Mouse (Mus musculus) frontal cortex, adult 2 months (tissue): ENCODE measurements around the gene Spen. TPM values are rescaled to one million over a fixed set of nuclear protein-coding genes. Genes with fewer than 3 reads are reported as not detected.
A peak's percentile ranks its signal among the peaks of the same experiment; 100 is the strongest.
"Not testable (repeated sequence)": the region's sequence is repeated elsewhere in the genome, so short reads cannot be mapped to it uniquely, and the experiment has no call there.

Experiments used
- DNase-seq, 2 experiments: peaks; one replicate each; pipeline ENCODE4 v3.0.0; 2022; ENCODE audit warnings: low spot score in 1 of 2; ENCODE audit errors: extremely low spot score in 1 of 2
- polyA plus RNA-seq: library from polyadenylated mRNA; depleted of rRNA; stranded (reverse); fragments of >200 nt; gene quantifications from 2 replicates; pipeline ENCODE4 v1.2.3, GENCODE M21; 2012

Spen gene
- polyA plus RNA-seq, 1 experiment, result 15.4 TPM

DNA sequence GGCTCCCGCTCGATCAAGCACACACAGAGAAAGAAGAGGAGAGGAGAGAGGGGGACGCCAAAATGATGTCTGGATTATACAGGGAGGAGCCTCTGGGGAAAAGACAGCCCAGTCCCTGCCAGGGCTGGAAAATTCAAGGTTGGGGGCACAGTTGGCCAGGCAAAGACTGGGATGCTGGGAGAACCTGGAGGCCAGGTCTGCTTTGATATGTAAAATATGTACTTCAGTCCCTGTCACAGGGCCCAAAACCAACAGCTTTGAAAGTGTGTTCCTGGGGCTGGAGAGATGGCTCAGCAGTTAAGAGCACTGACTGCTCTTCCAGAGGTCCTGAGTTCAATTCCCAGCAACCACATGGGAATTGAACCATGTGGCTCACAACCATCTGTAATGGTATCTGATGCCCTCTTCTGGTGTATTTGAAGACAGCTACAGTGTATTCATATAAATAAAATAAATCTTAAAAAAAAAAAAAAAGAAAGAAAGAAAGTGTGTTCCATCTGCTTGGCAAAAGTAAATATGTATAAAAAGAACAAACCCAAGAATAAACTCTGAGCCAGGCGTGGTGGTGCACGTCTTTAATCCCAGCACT is 23.0 kb upstream of the Spen start:
- DNase-seq, result not testable (repeated sequence)

DNA sequence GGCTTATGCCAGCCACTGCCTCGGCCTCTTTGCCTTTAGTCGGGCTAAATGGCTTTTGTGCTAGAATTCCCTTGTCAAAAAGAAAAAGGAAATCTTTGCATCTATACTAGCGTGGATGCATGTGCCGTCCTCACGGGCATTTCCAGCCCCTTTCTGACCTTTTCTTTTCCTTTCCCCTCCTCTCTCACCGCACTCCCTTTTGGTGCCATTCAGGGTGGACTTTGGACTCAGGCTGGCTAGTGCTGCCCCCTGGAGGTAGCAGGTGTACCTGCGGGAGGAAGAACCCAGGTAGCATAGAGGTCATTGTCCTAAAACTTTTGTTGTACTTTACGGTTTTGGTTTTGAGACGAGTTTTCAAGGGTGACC is 21.5 kb upstream of the Spen start:
- peak in 1 of 2 experiments; percentile 86 for DNase-seq

DNA sequence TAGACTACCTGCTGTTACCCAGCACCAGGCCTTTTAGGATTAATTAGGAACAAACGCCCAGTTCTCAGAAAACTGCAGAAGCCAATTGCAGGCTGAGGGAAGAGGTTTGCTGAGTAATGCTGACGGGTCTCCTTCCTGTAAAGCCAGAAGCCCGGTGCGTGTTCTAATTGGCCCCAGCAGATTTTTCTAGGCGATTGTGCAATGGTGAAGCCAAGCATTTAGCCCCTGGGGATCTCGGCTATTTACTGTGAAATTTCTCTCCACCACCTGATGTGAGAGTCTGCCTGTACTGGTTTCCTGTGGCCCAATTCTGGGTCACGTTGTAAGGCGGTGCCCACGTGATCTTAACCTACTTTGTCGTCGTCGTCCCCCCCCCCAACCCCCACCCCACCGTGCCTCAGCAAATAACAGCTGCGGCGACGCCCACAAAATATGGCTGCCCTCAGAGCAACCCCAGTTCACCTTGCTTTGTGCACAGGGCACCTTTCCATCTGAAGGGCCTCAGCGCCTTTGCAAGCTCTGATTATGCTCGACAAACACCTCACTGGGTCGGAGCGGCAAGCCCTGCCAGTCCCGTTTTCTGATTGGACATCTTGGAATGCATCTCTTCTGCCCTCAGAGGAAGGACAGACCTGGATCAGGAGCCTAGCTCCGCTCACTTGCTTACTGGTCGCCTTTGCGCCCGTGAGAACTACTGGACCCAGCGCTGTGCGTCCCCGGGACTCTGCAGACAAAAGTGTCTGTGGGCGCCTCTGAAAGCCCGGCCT is 20.9 kb upstream of the Spen start:
- peak; percentile 59 to 70 for DNase-seq

DNA sequence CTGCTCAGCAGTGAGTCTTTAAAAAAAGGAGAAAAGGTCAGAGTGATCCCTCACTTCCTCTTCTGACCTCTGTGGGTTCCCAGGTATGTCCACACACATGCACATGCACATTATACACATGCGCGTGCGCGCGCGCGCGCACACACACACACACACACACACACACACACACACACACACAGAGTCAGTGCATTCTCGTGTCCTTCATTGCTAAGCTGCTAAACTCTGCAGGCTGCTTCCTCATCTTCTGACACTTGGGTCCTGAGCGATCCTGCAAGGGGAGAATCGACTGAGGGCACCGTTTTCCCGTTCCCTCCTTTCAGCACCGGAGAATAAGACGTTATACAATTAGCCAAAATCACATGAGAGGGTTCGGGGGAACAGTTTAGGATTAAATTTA is 20.3 kb upstream of the Spen start:
- no peak for DNase-seq

DNA sequence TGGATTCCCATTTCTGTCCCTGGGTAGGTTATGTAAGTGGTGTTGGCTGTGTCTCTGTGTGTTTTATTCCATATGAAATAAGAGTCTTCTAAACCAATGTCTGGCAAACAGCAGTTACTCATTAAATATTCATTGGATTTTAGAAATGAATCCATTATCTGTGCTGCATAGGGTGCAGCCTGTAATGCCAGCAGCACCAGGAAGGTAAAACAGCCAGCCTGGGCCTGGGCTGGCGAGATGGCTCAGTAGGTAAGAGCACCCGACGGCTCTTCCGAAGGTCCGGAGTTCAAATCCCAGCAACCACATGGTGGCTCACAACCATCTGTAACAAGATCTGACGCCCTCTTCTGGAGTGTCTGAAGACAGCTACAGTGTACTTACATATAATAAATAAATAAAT is 17.8 kb upstream of the Spen start:
- not testable (repeated sequence) for DNase-seq

DNA sequence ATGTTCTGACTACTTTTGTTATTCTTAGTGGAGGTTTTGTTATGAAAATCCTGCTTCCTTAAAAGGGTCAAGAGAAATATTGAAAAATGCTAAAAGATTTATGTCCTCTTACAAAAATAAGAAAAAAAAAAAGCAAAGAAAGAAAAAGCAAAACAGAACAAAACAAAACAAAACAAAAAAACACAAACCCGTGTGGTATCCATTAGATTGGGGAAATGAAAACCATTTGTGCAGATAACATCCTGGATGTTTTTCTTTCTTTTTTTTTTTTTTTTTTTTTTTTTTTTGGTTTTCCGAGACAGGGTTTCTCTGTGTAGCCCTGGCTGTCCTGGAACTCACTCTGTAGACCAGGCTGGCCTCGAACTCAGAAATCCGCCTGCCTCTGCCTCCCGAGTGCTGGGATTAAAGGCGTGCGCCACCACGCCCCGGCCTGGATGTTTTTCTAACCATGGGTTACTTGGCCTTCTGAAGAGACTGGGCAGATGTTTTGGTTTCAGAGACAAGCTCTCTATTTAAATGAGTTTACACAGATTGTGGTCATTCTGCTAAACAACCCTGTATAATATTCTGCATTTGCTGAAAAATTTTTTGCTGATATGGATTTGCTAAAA is 16.0 kb upstream of the Spen start:
- DNase-seq, result not testable (repeated sequence)

DNA sequence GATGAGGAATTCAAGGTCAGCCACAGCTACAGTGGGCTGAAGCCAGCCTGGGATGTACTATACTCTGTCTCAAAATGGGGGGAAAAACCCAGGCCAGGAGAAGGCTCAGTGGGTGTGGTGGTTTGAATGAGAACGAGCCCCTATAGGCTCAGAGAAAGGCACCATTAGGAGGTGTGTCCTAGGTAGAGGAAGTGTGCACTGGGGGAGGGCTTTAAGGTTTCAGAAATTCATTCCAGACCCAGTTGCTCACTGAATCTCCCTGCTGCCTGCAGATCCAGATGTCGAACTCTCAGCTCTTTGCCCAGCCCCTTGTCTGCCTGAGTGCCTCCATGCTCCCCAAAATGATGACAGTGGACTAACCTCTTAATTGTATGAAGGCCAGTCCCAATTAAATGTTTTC is 14.1 kb upstream of the Spen start:
- DNase-seq, result no peak

DNA sequence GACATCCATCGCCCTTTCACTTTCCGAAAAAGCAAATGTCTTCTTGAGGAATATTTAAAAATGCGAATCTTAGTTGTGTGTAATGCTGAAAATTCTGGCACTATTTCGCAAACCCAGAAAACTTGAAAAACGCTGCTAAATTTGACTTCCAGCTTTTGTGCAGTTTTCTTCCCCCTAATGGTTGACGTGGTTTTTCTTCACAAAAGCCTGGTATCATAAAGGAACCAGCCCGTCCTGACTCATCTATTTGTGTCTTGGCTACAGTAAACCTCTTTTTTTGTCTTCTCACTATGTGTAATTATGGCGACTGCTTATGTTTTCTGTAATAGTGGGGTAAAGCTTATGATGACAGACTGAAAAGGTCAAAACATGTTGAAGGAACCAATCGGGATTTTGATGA is 8.9 kb upstream of the Spen start:
- DNase-seq, result peak in 1 of 2 experiments; percentile 38

DNA sequence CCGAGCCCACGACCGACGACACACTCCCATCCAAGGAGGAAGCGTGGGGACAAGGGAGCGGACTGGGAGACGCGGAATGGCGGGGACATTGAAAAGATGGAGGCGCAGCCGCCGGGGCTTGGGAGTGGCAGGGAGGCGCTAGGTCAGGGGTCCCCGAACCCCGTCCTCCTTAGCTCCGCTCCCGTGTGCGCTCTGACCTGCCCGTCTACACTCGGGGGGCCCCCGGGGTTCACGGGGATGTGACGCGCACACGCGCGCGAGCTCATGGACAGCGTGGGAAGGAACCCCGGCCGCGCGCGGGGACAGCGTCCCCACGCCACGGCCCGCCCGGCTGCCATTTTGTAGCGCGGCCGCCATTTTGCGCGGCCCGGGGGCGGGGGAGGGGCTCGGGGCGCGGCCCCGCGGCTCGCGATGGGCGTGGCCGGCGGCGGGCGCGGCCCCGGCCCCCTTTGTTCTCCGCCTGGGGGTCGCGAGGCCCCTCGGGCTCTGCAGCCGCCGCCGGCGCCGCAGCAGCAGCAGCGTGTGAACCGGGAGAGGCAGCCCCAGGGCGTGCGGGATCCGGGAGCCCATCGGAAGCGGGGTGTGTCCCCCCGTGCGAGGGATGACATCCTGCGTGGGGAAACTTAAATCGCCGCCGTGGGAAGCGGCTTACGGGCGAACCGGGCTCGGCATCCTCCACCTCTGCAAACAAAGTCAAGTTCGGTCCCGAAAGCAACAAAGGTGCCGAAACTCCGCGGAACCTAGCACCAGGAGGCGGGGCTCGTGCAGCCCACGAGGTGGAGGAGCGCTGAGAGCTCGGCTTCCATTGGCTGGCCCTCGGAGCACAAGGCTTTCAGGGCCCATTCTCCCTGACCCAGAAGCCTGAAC is 8.2 kb upstream of the Spen start:
- DNase-seq, result peak; percentile 74 to 89

DNA sequence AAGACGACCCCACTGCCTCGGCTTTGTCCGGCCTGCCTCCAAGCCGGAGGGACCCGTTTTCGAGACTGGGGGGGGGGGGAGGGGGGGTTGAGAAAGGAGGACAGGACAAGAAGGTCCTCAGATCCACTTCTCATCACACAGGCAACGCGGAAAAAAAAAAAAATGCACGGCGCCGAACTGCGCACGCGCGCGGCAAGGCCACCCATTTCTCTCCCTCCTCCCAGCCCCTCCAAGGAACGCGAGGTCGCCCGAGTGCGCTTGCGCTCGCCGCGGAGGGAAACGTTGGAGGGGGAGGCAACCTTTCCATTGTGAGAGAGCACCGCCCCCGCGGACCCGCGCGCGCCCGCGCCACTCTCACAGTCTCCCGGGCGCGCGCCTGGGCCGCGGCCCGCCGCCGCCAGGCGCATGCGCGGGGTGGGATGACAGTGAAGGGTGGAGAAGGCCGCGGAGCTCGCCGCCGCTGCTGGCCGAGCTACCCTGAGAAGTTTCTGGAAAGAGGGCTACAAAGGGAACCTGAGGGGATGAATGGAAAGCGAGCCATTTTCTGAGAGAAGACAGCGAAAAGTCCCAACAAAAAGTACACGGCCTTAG is 7.4 kb upstream of the Spen start:
- DNase-seq, result peak; percentile 97 to 100

DNA sequence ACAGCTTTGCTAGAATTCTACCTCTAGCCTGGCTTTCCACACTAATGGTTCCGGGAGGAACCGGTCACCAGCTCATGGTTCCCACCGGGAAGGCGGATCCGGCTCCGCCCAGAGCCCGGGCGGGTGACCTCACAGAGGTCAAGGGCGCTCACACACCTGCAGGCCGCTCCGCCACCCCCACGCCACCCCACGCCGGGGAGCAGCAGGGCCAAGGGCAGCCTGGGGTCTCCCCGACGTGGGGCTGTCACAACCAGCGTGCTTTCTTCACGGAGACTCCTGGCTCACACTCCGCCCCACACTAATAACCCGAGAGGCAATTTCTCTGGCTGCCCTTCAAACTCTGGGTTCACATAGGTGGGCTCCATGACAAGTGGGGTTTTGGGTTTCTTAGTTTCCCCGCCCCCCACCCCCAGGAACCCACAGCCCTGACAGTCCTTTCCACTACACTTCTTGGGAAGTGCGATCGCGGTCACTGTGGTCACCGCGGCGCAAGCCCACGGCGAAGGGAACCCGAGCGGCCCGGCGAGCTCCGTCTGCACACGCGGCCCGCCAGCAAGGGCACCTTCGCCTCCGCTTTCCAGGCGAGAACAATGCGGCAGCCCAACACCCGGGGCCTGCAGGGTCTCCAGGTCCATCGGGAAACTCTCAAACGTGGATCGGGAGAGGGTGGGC is 6.8 kb upstream of the Spen start:
- peak in 1 of 2 experiments; percentile 60 for DNase-seq

DNA sequence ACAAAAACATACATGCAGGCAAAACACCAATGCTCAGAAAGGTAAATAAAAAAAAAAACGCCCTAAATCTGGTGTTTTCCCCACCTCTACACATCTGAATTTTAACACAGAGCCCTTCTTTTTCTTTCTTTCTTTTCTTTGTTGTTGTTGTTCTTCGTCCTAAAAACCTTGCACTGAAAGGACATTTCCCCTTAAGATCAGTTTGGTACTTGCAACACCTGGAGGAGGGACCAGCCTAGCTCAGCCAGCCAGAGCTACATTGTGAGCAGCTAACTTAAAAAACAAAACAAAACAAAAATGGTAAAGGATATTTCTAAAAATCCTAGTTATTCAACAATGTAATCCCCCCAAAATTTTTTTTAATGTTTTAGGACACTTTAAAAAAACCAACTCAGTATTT is 6.1 kb upstream of the Spen start:
- no peak for DNase-seq

DNA sequence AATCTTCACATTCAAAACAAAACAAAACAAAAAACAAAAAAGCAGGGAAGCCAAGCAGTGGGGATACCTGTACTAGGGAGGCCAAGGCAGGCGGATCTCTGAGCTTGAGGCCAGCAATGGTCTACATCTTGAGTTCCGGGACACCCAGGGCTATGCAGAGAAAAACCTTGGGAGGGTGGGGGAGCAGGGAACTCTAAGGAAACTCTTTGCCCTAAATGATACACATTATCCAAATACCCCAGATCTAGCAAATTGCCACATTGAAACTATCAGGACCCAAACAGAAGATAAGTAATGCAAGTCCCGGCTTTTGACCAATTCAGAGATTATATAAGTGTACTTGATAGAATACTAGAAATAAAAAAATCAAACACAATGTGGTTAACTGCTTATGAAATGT is 5.2 kb upstream of the Spen start:
- DNase-seq, result no peak

DNA sequence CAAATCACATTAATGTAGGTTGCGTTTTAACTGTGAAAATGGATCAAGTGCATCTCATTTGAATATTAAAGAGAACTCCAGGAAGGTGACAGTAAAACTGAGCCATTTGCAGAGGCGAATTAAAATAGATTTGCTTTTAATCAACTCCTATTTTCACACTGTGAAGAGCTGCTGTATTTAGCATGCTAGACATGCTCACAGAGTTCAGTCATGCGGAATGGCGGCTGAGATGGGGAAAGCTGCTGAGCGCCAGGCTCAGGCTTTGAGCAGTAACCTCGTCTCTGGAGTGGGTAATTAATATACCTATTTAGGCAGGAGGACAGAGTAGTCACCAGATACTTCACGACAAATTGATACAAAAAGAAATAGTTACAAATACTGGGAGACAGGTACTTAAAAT is 3.5 kb upstream of the Spen start:
- DNase-seq, result no peak

DNA sequence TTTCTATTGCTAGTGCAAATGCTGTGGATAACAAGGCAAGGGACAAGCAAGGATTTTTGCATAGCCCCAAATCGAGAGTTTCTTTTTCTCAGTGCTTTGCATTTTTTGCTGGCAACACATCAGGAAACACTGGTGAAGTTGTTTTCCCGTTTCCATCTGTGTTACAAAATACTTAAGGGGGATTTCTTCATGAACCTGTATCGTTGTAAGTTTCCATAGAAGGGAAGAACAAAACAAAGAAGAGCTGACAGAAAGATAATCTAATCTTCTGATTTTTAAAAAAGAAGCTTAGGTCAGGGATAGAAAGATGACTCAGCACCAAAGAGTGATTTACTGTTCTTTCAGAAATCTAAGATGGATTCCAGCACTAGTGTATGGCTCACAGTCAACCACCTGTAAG is 2.4 kb upstream of the Spen start:
- no peak for DNase-seq

DNA sequence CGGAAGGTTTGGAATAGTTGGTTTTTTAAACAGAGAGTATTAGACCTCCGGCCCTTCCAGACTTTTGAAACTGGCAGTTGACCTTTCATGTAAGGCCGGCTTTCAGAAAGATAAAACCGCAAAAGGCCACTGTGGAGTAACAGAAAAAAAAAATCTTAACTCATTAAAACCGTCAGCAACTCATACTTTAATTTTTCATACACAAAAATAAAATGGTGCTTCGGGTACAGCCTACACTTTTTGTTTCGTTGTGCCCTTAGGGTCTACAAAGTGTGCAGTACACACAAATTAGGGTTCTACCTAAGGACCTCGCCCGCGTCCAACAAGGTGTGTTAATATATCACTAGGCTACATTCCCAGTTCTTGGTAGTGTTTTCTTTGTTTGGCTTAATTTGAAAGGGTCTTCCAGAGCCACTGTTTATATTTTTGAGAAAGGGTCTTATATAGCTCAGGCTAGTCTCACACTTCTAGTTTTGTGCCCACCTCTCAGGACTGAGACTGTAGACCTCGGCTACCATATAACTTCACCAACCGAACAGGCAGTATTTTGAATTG is 893 bp upstream of the Spen start:
- DNase-seq, result no peak

DNA sequence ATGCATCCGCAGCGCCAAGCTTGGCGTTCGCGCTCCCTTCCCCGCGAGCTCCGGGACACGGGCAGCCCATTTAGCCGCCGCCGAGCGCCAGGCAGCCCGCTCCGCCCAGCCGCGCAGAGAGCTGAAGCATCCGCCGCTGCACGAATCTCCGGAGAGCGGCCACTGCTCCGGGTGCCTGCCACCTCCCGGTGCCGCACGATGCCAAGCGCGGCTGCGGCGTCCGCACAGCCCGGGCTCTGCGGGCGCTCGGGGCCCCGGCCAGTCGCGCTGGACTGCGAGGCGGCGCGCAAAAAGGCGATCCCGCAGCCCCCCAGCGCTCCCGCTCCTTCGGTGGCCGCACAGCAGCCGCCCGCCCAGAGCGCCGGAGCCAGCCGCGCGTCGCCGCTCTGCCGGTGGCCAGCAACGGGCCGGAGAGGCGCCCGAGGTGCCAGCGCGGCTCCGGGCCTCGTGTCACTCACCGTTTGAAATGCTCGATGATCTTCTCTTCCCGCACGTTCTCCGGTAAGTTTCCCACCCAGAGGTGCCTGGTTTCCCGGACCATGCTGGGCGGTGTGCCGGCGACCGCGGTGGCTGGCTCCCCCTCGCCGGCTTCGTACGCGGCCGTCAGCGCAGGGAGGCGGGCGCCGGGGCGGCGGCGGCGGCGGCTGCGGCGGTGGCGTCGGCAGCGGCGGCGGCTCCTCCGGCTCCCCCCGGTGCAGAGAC is 540 bp downstream of the Spen start:
- no peak for DNase-seq

DNA sequence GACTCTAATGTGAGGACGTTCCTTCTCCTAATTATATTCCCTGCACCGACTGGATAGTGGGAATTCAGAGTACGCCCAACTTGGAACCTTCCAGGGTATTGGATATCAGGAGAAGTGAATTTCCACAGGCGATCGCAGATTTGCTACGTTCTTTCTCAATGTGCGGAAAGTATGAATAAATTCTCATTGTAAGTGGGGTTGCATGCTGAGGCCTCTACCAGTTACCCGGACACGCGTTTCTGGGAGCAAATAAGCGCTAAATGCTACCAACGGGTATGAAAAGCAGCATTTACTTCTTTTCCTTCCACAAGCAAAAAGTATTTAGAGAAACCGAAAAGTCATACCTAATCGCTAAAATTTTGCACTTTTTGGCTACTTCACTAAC is 1.2 kb downstream of the Spen start:
- no peak for DNase-seq
